Mouse (Mus musculus): ENCODE measurements around the gene Pglyrp2. TPM values are rescaled to one million over a fixed set of nuclear protein-coding genes. Genes with fewer than 3 reads are reported as not detected.

The Pglyrp2 gene
- polyA plus RNA-seq, 1 experiment from 2014 or later: not detected

DNA sequence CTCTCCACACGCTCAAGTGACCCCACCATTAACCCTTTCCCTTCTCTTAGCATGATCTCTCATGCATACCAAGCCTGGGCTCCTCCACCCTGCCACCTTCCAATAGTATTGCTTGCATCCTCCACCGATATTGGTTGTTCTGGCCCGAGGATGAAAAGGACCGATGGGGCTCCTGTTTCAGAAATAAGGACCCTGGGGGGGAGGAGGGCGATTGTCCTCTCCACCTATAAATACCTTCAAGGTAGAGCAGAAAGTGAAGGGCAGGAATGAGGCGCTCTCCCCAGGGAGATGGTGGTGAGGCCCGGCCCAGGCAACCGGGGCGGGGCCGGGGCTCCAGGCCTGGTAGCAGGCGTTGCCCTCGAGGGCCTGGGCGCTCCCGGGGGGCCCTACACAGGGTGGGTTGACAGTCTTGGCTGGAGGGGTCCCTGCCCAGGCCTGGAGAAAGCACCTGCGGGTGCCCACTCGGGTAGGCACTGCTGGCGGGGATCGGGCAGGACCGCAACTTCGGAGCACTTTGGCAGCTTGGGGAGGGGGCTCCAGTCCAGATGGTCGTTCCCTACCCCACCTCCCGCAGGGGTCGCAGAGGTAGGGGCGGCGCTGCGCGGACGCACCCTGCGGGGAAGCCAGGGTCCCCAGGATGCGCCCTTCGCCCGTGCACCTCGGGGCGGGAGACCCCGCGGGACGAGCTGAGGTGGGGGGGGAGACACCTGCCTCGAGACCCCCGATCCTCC is 35.4 kb downstream of the Pglyrp2 start:
- H3K27ac ChIP-seq (ENCODE audit: low read length): peak overlapping the region; percentile 77
- peaks cover 9% of the 10 kb centered on the region; the same call in 1 of the 2 replicates for H3K4me1 ChIP-seq (ENCODE audit: control insufficient read depth, insufficient read depth, low read length)
- peak overlapping the region; percentile 73 for H3K4me2 ChIP-seq (ENCODE audit: low read length)
- H3K9ac ChIP-seq (ENCODE audit: low read depth, low read length): peak overlapping the region; percentile 95
- under 1% methylated on average over 34 of the region's 39 CpGs for WGBS
- peak; percentile 69 for ATAC-seq
- H3K36me3 ChIP-seq (ENCODE audit: control insufficient read depth, insufficient read depth, low read length): peaks cover 8% of the 10 kb centered on the region
- peaks cover 28% of the 10 kb centered on the region for H3K27me3 ChIP-seq (ENCODE audit: control insufficient read depth, insufficient read depth, low read depth, low read length)
- peak overlapping the region; percentile 76 for H3K4me3 ChIP-seq (ENCODE audit: low read depth, low read length)
- no peaks in the 10 kb centered on the region for H3K9me3 ChIP-seq (replicated peaks; ENCODE audit: control insufficient read depth, low read length, poor library complexity, severe bottlenecking)

DNA sequence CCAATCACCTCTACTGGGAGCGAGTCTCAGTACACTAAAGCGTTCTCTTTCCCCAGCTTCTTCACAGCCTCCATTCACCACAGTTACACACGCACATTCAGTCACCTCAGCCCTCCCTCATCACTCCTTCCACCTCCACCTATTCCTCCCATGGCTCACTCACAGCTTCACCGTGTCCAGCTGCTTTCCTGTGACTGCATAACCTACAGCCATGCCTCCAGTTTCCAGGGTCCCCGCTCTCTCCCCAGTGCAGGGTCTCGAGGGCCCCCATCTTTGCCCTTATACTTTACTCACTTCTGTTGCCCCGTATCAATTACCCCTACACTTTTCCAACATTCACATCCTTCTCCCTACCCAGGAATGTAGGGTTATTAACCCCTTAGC is 36.0 kb downstream of the Pglyrp2 start:
- WGBS: 37% methylated on average over 7 of the region's 7 CpGs
- H3K27ac ChIP-seq (ENCODE audit: low read length): peak overlapping the region; percentile 77
- peak overlapping the region; percentile 95 for H3K9ac ChIP-seq (ENCODE audit: low read depth, low read length)
- H3K4me1 ChIP-seq (ENCODE audit: control insufficient read depth, insufficient read depth, low read length): peaks cover 9% of the 10 kb centered on the region; the same call in 1 of the 2 replicates
- peak overlapping the region; percentile 76 for H3K4me3 ChIP-seq (ENCODE audit: low read depth, low read length)
- no peaks in the 10 kb centered on the region for H3K9me3 ChIP-seq (replicated peaks; ENCODE audit: control insufficient read depth, low read length, poor library complexity, severe bottlenecking)
- ATAC-seq: peak; percentile 6; the same call in 1 of the 2 replicates
- H3K27me3 ChIP-seq (ENCODE audit: control insufficient read depth, insufficient read depth, low read depth, low read length): peaks cover 22% of the 10 kb centered on the region
- H3K4me2 ChIP-seq (ENCODE audit: low read length): peak overlapping the region; percentile 73
- peaks cover 8% of the 10 kb centered on the region for H3K36me3 ChIP-seq (ENCODE audit: control insufficient read depth, insufficient read depth, low read length)

DNA sequence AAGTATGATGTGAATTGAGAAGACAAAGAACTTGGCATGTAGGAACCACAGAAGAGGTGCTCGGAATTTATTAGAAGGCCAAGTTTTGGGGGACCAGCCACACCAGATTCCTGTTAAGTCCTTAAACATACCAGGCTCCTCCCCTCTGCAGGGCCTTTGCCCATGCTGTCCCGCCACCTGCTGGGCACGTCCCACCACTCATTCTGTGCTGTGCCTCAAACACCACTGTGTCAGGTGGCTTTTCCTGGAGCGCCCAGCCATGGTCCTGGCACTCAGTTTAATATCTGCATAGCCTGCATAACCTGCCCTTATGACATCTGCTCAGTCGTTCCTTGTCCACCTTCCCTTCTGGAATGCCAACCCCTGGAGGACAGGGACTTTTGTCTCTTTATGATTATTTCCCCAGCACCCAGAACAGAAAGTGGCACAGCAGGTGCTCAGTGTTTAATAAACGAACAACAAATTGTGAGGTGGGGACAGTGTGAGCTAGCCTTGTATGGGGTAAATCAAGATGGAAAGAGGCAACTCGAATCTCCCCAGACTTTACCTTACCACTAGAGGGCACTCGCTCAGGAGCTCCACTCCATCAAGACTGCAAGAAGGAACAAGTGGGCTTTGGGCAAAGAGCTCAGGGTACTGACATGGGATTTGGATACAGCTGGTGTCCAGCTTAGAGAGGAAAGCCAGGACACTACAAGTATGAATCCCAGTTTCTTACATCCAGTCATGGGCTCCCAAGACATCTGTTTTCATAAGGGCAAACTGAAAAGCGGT is 37.1 kb downstream of the Pglyrp2 start:
- peaks cover 9% of the 10 kb centered on the region; the same call in 1 of the 2 replicates for H3K4me1 ChIP-seq (ENCODE audit: control insufficient read depth, insufficient read depth, low read length)
- no peak overlapping the region for H3K4me3 ChIP-seq (ENCODE audit: low read depth, low read length)
- no peak overlapping the region; the same call in 1 of the 2 replicates for H3K4me2 ChIP-seq (ENCODE audit: low read length)
- ATAC-seq: no peak
- WGBS: 77% methylated on average over 9 of the region's 9 CpGs
- H3K27ac ChIP-seq (ENCODE audit: low read length): no peak overlapping the region
- H3K9ac ChIP-seq (ENCODE audit: low read depth, low read length): no peak overlapping the region
- peaks cover 8% of the 10 kb centered on the region for H3K36me3 ChIP-seq (ENCODE audit: control insufficient read depth, insufficient read depth, low read length)
- no peaks in the 10 kb centered on the region for H3K9me3 ChIP-seq (replicated peaks; ENCODE audit: control insufficient read depth, low read length, poor library complexity, severe bottlenecking)
- peaks cover 11% of the 10 kb centered on the region for H3K27me3 ChIP-seq (ENCODE audit: control insufficient read depth, insufficient read depth, low read depth, low read length)

DNA sequence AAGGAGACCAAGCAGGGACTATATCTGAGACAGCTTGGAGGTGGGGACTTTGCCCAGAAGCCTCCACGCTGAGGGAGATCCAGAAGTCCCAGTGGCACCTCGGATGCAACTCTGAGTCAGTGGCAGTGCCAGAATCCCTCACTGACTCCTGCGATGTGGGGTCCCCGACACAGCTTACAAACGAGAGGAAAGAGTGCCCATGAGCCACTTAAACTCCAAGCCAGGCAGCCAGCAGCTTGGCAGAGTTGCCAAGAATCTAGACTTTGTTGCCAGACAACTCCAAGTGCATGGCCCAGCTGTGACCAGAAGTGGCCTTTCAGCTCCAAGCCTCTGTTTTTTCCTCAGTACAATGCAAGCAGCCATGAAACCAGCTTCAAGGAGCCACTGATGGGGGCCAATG is 40.3 kb downstream of the Pglyrp2 start:
- Histone ChIP-seq H3K9ac (ENCODE audit: low read depth, low read length) (no peak overlapping the region), H3K27me3 (ENCODE audit: control insufficient read depth, insufficient read depth, low read depth, low read length) (no peaks in the 10 kb centered on the region), H3K4me1 (ENCODE audit: control insufficient read depth, insufficient read depth, low read length) (peaks cover 9% of the 10 kb centered on the region; the same call in 1 of the 2 replicates), H3K36me3 (ENCODE audit: control insufficient read depth, insufficient read depth, low read length) (peaks cover 16% of the 10 kb centered on the region), H3K9me3 (replicated peaks; ENCODE audit: control insufficient read depth, low read length, poor library complexity, severe bottlenecking) (no peaks in the 10 kb centered on the region), H3K4me2 (ENCODE audit: low read length) (no peak overlapping the region), H3K4me3 (ENCODE audit: low read depth, low read length) (no peak overlapping the region), H3K27ac (ENCODE audit: low read length) (no peak overlapping the region)
- 84% methylated on average over 5 of the region's 5 CpGs for WGBS
- ATAC-seq: no peak

DNA sequence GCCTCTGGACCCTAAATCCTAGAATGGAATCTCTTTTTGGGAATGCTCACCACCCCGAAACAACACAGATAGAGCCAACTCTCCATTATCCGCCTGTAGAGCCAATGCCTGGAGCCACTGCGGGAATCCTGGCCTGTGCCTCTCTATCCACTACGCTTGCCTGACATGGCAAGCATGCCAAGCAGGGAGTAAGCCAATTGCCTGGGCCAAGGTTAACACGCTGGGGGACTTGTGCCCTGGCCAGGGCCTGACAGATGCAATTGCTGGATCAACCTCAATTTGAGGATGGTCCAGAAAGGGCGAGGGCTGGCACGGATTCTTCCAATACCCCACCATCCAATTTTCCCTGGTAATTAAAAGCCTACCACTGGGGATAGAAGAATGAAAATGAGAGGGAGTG is 41.4 kb downstream of the Pglyrp2 start:
- WGBS: 83% methylated on average over 7 of the region's 7 CpGs
- ATAC-seq: no peak
- Histone ChIP-seq H3K27ac (ENCODE audit: low read length) (no peak overlapping the region), H3K4me1 (ENCODE audit: control insufficient read depth, insufficient read depth, low read length) (peaks cover 4% of the 10 kb centered on the region; the same call in 1 of the 2 replicates), H3K4me2 (ENCODE audit: low read length) (no peak overlapping the region), H3K36me3 (ENCODE audit: control insufficient read depth, insufficient read depth, low read length) (peaks cover 18% of the 10 kb centered on the region), H3K9ac (ENCODE audit: low read depth, low read length) (no peak overlapping the region), H3K27me3 (ENCODE audit: control insufficient read depth, insufficient read depth, low read depth, low read length) (no peaks in the 10 kb centered on the region), H3K4me3 (ENCODE audit: low read depth, low read length) (no peak overlapping the region), H3K9me3 (replicated peaks; ENCODE audit: control insufficient read depth, low read length, poor library complexity, severe bottlenecking) (no peaks in the 10 kb centered on the region)

DNA sequence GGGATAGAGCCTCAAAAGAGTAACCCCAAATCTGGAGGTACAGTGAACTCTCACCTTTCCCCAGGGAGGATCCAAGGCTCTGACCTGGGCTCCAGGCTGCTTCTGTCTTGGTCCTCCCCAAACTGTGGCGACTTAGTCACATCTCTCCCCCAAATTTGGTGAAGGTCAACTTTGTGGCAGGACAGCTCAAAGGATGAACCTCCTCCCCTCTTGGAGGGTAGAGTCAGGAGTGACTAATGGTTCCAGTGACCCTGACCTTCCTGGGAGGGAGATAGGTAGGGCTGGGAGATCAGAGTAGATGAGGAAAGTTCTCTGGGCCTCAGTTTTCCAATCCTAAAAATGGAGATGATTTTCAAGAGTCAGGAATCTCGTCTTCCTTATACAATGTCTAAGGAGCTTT is 45.2 kb downstream of the Pglyrp2 start:
- 85% methylated on average over 2 of the region's 2 CpGs for WGBS
- no peak overlapping the region for H3K4me3 ChIP-seq (ENCODE audit: low read depth, low read length)
- H3K4me2 ChIP-seq (ENCODE audit: low read length): no peak overlapping the region
- H3K27ac ChIP-seq (ENCODE audit: low read length): no peak overlapping the region
- peaks cover 25% of the 10 kb centered on the region for H3K36me3 ChIP-seq (ENCODE audit: control insufficient read depth, insufficient read depth, low read length)
- H3K9me3 ChIP-seq (replicated peaks; ENCODE audit: control insufficient read depth, low read length, poor library complexity, severe bottlenecking): no peaks in the 10 kb centered on the region
- ATAC-seq: no peak
- no peaks in the 10 kb centered on the region for H3K27me3 ChIP-seq (ENCODE audit: control insufficient read depth, insufficient read depth, low read depth, low read length)
- no peak overlapping the region for H3K9ac ChIP-seq (ENCODE audit: low read depth, low read length)
- H3K4me1 ChIP-seq (ENCODE audit: control insufficient read depth, insufficient read depth, low read length): no peaks in the 10 kb centered on the region

DNA sequence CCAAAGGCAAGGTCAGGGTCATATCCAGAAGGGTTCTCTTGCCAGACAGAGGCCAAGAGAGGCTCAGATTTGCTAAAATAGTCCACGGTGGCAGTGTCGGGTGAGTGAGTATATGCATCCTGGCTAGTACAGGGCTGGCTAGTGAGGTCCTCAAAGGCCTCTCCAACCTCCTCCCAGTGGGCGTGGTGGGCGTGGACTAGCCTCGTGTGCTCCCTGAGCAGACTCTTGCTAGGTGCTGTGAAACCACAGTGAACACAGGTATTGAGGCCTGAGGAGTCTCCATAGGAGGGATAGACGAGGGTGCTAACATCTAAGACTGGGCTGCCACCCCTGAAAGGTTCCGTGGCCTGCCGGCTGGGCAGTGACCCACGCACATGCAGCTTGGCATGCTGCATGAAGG is 46.8 kb downstream of the Pglyrp2 start:
- no peaks in the 10 kb centered on the region for H3K9me3 ChIP-seq (replicated peaks; ENCODE audit: control insufficient read depth, low read length, poor library complexity, severe bottlenecking)
- H3K4me1 ChIP-seq (ENCODE audit: control insufficient read depth, insufficient read depth, low read length): no peaks in the 10 kb centered on the region
- H3K9ac ChIP-seq (ENCODE audit: low read depth, low read length): no peak overlapping the region
- no peak for ATAC-seq
- H3K27me3 ChIP-seq (ENCODE audit: control insufficient read depth, insufficient read depth, low read depth, low read length): no peaks in the 10 kb centered on the region
- WGBS: 80% methylated on average over 9 of the region's 9 CpGs
- H3K36me3 ChIP-seq (ENCODE audit: control insufficient read depth, insufficient read depth, low read length): peaks cover 22% of the 10 kb centered on the region
- no peak overlapping the region for H3K27ac ChIP-seq (ENCODE audit: low read length)
- no peak overlapping the region for H3K4me3 ChIP-seq (ENCODE audit: low read depth, low read length)
- no peak overlapping the region for H3K4me2 ChIP-seq (ENCODE audit: low read length)

DNA sequence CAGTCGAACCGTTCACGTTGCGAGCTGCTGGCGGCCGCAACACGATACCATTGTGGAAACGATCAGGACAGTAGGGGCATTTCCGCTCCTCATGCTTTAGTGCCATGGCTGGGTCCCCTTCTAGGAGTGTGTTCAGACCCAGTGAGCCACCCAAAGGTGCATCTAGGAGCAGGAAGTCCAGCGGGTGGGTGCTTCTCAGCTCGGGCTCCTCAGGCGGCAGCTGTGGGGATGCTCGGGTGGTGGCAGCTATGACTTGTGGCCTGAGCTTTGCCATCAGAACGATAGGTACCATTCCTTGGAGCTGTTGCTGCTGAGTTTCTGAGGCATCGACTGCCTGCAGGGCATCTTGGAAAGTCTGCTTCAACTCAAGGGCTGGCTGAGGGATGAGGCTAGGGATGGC is 47.5 kb downstream of the Pglyrp2 start:
- H3K27ac ChIP-seq (ENCODE audit: low read length): no peak overlapping the region
- H3K4me2 ChIP-seq (ENCODE audit: low read length): no peak overlapping the region
- no peak overlapping the region for H3K4me3 ChIP-seq (ENCODE audit: low read depth, low read length)
- H3K9me3 ChIP-seq (replicated peaks; ENCODE audit: control insufficient read depth, low read length, poor library complexity, severe bottlenecking): no peaks in the 10 kb centered on the region
- H3K36me3 ChIP-seq (ENCODE audit: control insufficient read depth, insufficient read depth, low read length): peaks cover 22% of the 10 kb centered on the region
- no peaks in the 10 kb centered on the region for H3K27me3 ChIP-seq (ENCODE audit: control insufficient read depth, insufficient read depth, low read depth, low read length)
- H3K4me1 ChIP-seq (ENCODE audit: control insufficient read depth, insufficient read depth, low read length): no peaks in the 10 kb centered on the region
- H3K9ac ChIP-seq (ENCODE audit: low read depth, low read length): no peak overlapping the region
- 87% methylated on average over 15 of the region's 15 CpGs for WGBS
- no peak for ATAC-seq

Data from midbrain, embryonic 16.5 days (tissue).